Mouse (Mus musculus): ENCODE results near the gene Slc9a9.

DNA sequence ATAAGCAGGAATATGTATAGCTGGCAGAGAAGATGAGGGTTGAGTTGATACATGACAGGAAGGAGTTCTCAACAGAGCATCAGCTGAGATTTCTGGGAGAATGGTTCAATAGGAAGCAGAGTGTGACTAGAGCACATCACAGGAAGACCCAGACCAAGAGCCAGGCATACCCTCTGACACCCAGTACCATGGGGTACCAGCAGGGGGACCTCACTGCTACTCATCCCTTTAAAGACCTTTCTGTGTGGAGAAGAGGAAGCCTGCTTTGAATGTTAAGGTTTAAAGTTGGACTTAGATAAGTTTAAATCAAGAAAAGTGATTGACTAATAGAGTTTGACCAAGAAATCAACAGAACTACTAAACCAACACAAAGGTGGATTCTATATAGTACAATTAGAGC, 257.4 kb downstream of the Slc9a9 start:
- TF ChIP-seq GATA1 (IDR thresholded peaks at IDR 0.05; ENCODE audit: low read length): no peak
- no peak for TF ChIP-seq TAL1 (IDR thresholded peaks at IDR 0.05; ENCODE audit: low read length)
